Mouse (Mus musculus) kidney, postnatal 14 days (tissue): Measurements from ENCODE around the gene Tcte2.
A peak's percentile ranks its signal among the peaks of the same experiment; 100 is the strongest.

Experiments used
- DNase-seq: peaks from one replicate; pipeline ENCODE4 v3.0.0; 2022; ENCODE audit warnings: mixed read lengths

The Tcte2 gene

GRCm38 (mm10) chr17:13744824-13745223, 16.8 kb downstream of the Tcte2 start:
- DNase-seq: peak; percentile 93

- no peak for DNase-seq
These were observed 17.4 kb downstream of the Tcte2 start for GRCm38 (mm10) chr17:13744219-13744618.

- peak; percentile 58 for DNase-seq
These were observed 17.9 kb downstream of the Tcte2 start for GRCm38 (mm10) chr17:13743709-13744079.

GRCm38 (mm10) chr17:13742941-13743708, 18.5 kb downstream of the Tcte2 start:
- no peak for DNase-seq

- DNase-seq: no peak
These were observed 19.3 kb downstream of the Tcte2 start for GRCm38 (mm10) chr17:13742334-13742733.

- no peak for DNase-seq
These were observed 20.0 kb downstream of the Tcte2 start for GRCm38 (mm10) chr17:13741611-13742010.

- no peak for DNase-seq
These were observed 20.8 kb downstream of the Tcte2 start for GRCm38 (mm10) chr17:13740796-13741195.

- no peak for DNase-seq
These were observed 21.6 kb downstream of the Tcte2 start for GRCm38 (mm10) chr17:13739981-13740380.

- no peak for DNase-seq
These were observed 22.7 kb downstream of the Tcte2 start for GRCm38 (mm10) chr17:13738916-13739315.

GRCm38 (mm10) chr17:13738121-13738776, 23.4 kb downstream of the Tcte2 start:
- no peak for DNase-seq

GRCm38 (mm10) chr17:13737336-13737735, 24.3 kb downstream of the Tcte2 start:
- peak; percentile 45 for DNase-seq

- peak; percentile 48 for DNase-seq
These were observed 25.8 kb downstream of the Tcte2 start for GRCm38 (mm10) chr17:13735803-13736282.

- peak; percentile 61 for DNase-seq
These were observed 26.6 kb downstream of the Tcte2 start for GRCm38 (mm10) chr17:13735057-13735456.

GRCm38 (mm10) chr17:13733971-13734370, 27.7 kb downstream of the Tcte2 start:
- DNase-seq: no peak

GRCm38 (mm10) chr17:13732685-13733084, 28.9 kb downstream of the Tcte2 start:
- DNase-seq: no peak

- DNase-seq: no peak
These were observed 29.9 kb downstream of the Tcte2 start for GRCm38 (mm10) chr17:13731727-13732112.

- DNase-seq: no peak
These were observed 30.5 kb downstream of the Tcte2 start for GRCm38 (mm10) chr17:13730980-13731726.

- DNase-seq: no peak
These were observed 34.7 kb downstream of the Tcte2 start for GRCm38 (mm10) chr17:13726832-13727355.

GRCm38 (mm10) chr17:13725004-13725550, 36.5 kb downstream of the Tcte2 start:
- no peak for DNase-seq

GRCm38 (mm10) chr17:13722434-13722833, 39.2 kb downstream of the Tcte2 start:
- DNase-seq: no peak

GRCm38 (mm10) chr17:13721372-13721771, 40.3 kb downstream of the Tcte2 start:
- no peak for DNase-seq

GRCm38 (mm10) chr17:13720187-13720586, 41.4 kb downstream of the Tcte2 start:
- DNase-seq: no peak

- no peak for DNase-seq
These were observed 44.2 kb downstream of the Tcte2 start for GRCm38 (mm10) chr17:13717428-13717827.
